Mouse (Mus musculus): ENCODE data around the gene Dgkh.

DNA sequence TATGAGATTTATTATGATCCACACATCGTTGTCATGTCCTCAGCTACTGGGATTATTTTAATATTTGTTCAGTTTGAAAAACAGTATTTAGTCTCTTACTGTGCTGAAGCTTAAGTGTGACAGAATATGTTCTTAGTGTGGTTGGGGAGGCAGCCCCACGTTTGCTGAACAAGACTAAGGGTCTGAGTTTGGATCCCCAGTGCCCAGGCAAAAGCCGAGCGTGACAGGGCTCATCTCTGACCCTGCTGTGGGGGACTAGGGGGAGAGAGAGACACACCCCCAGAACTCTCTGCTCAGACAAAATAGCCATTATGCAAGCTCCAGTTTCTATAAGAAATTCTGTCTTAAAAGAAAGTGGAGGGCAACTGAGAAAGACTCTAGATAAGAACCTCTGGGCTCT lies 42.2 kb downstream of the Dgkh start:
- TF ChIP-seq CTCF (conservative IDR thresholded peaks at IDR 0.05; ENCODE audit: low read length) (no peak), POU5F1 (IDR thresholded peaks at IDR 0.05; ENCODE audit: borderline replicate concordance, low read length) (no peak), NANOG (IDR thresholded peaks at IDR 0.05; ENCODE audit: borderline replicate concordance, low read length) (no peak)
